In genomic region chr4:133233285-133233976, GRCm38 (mm10) we compare ENCODE assay signal across 8 mouse cellular contexts. TPM values are rescaled to one million over a fixed set of nuclear protein-coding genes. Genes with fewer than 3 reads are reported as not detected.
DNase-seq lines count a peak whose midpoint lies in the region.

No protein-coding gene starts in this region.

- peak; percentile 48 to 51 for DNase-seq in cerebellum, postnatal 10 days
- no peak for DNase-seq in cerebellum, postnatal 36 days
- DNase-seq in B cell, adult 2 months, result peak; percentile 48 to 57
- DNase-seq in c-Kit-positive CD71-positive TER-119-positive erythroid progenitor cells, embryonic 14.5 days (ENCODE audit: low spot score), result peak; percentile 62
- DNase-seq in kidney, postnatal 4 days, result peak; percentile 43 to 69
- peak; percentile 56 to 61 for DNase-seq in thymus, postnatal 36 days
- no peak for DNase-seq in cerebellum, adult 11-12 months
- no peak for DNase-seq in left cerebral cortex, adult 8-10 months (ENCODE audit: low spot score in 2 of 2)

RNA-seq across cellular contexts. Expression of gene Map3k6, which starts 7.2 kb away (rescaled TPM):
- 1 to 10 TPM; 3.6 to 6.6 (median 5.8) TPM for total RNA-seq in left cerebral cortex, adult 8-10 months (2022)

RNA-seq across cellular contexts. Expression of gene Gpr3, which starts 21.1 kb away (rescaled TPM):
- total RNA-seq in left cerebral cortex, adult 8-10 months (2022), result 1 to 10 TPM; 6.0 to 9.0 (median 6.9) TPM

RNA-seq across cellular contexts. Expression of gene Cd164l2, which starts 21.5 kb away (rescaled TPM):
- total RNA-seq in left cerebral cortex, adult 8-10 months (2022), result 1 to 10 TPM; 3.7 to 6.9 (median 3.8) TPM

RNA-seq across cellular contexts. Expression of gene Sytl1, which starts 29.5 kb away (rescaled TPM):
- 1 to 10 TPM; 3.4 to 5.3 (median 4.1) TPM for total RNA-seq in left cerebral cortex, adult 8-10 months (2022)

RNA-seq across cellular contexts. Expression of gene Tmem222, which starts 44.2 kb away (rescaled TPM):
- total RNA-seq in left cerebral cortex, adult 8-10 months (2022), result 10 to 100 TPM; 84.3 to 91.2 (median 87.4) TPM

Comparison
In these comparisons a context has a peak if more than half of its experiments do, and no peak if none do; other contexts are left out.
1. DNase-seq: peak in cerebellum, postnatal 10 days (2 of 2), B cell, adult 2 months (2 of 2), c-Kit-positive CD71-positive TER-119-positive erythroid progenitor cells, embryonic 14.5 days (single experiment), kidney, postnatal 4 days (2 of 2) and thymus, postnatal 36 days (2 of 2); none in cerebellum, postnatal 36 days (0 of 2), cerebellum, adult 11-12 months (single experiment) and left cerebral cortex, adult 8-10 months (0 of 2).